Mouse (Mus musculus): Measurements from ENCODE around the gene BC030867. TPM values are rescaled to one million over a fixed set of nuclear protein-coding genes. Genes with fewer than 3 reads are reported as not detected.

The BC030867 gene
- polyA plus RNA-seq, 1 experiment from 2014 or later, result 18.7 TPM

- H3K27ac ChIP-seq (ENCODE audit: low read length), result no peak overlapping the region
- no peak overlapping the region for H3K9ac ChIP-seq (ENCODE audit: low read length)
- no peaks in the 10 kb centered on the region for H3K27me3 ChIP-seq (ENCODE audit: control insufficient read depth, insufficient read depth, low read depth, low read length)
- no peak for ATAC-seq (ENCODE audit: low read depth)
- H3K4me3 ChIP-seq (ENCODE audit: low read length), result no peak overlapping the region
- peaks cover 4% of the 10 kb centered on the region for H3K4me1 ChIP-seq (replicated peaks; ENCODE audit: control insufficient read depth, insufficient read depth, low read length)
- no peaks in the 10 kb centered on the region for H3K9me3 ChIP-seq (ENCODE audit: control insufficient read depth, low read length)
- H3K36me3 ChIP-seq (ENCODE audit: control insufficient read depth, insufficient read depth, low read length), result peaks cover 22% of the 10 kb centered on the region
- H3K4me2 ChIP-seq (ENCODE audit: low read depth, low read length), result no peak overlapping the region
- 25% methylated on average over 2 of the region's 2 CpGs for WGBS
Measured at GRCm38 (mm10) chr11:102304141-102304540, 55.5 kb downstream of the BC030867 start.

DNA sequence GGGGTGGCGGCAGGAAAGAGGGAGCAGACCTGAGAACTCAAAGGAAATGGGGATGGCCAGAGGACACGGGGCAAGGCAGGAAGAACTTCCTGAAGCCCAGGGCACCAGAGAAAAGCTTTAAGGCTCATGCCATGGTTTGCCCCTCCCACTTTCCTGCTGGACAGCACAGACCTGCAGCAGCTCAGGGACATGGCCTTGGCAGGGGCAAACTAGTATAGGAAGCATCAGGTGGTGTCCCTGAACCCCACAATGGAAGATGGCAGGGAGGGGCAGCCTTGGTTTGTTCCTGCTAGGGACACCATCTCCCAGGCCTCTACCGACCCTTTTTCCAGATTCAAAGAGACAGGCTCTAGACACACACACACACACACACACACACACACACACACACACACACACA lies 56.7 kb downstream of the BC030867 start:
- Histone ChIP-seq H3K4me1 (replicated peaks; ENCODE audit: control insufficient read depth, insufficient read depth, low read length) (peaks cover 15% of the 10 kb centered on the region), H3K27me3 (ENCODE audit: control insufficient read depth, insufficient read depth, low read depth, low read length) (no peaks in the 10 kb centered on the region), H3K36me3 (ENCODE audit: control insufficient read depth, insufficient read depth, low read length) (peaks cover 27% of the 10 kb centered on the region), H3K9me3 (ENCODE audit: control insufficient read depth, low read length) (no peaks in the 10 kb centered on the region), H3K4me3 (ENCODE audit: low read length) (no peak overlapping the region), H3K27ac (ENCODE audit: low read length) (no peak overlapping the region), H3K9ac (ENCODE audit: low read length) (no peak overlapping the region), H3K4me2 (ENCODE audit: low read depth, low read length) (no peak overlapping the region)
- ATAC-seq (ENCODE audit: low read depth), result no peak
- WGBS, result 40% methylated on average over 3 of the region's 3 CpGs

- H3K4me1 ChIP-seq (replicated peaks; ENCODE audit: control insufficient read depth, insufficient read depth, low read length), result peaks cover 15% of the 10 kb centered on the region
- no peak overlapping the region for H3K27ac ChIP-seq (ENCODE audit: low read length)
- ATAC-seq (ENCODE audit: low read depth), result no peak
- no peaks in the 10 kb centered on the region for H3K9me3 ChIP-seq (ENCODE audit: control insufficient read depth, low read length)
- peaks cover 35% of the 10 kb centered on the region for H3K36me3 ChIP-seq (ENCODE audit: control insufficient read depth, insufficient read depth, low read length)
- no peak overlapping the region for H3K4me2 ChIP-seq (ENCODE audit: low read depth, low read length)
- no peaks in the 10 kb centered on the region for H3K27me3 ChIP-seq (ENCODE audit: control insufficient read depth, insufficient read depth, low read depth, low read length)
- no peak overlapping the region for H3K4me3 ChIP-seq (ENCODE audit: low read length)
- no peak overlapping the region for H3K9ac ChIP-seq (ENCODE audit: low read length)
- 83% methylated on average over 9 of the region's 9 CpGs for WGBS
Measured at GRCm38 (mm10) chr11:102308104-102308503, 59.4 kb downstream of the BC030867 start.

GRCm38 (mm10) chr11:102308979-102309378 lies 60.3 kb downstream of the BC030867 start:
- Histone ChIP-seq H3K4me2 (ENCODE audit: low read depth, low read length) (peak overlapping the region; percentile 68), H3K4me1 (replicated peaks; ENCODE audit: control insufficient read depth, insufficient read depth, low read length) (peaks cover 15% of the 10 kb centered on the region), H3K9me3 (ENCODE audit: control insufficient read depth, low read length) (no peaks in the 10 kb centered on the region), H3K27me3 (ENCODE audit: control insufficient read depth, insufficient read depth, low read depth, low read length) (no peaks in the 10 kb centered on the region), H3K4me3 (ENCODE audit: low read length) (peak overlapping the region; percentile 49), H3K9ac (ENCODE audit: low read length) (peak overlapping the region; percentile 58), H3K27ac (ENCODE audit: low read length) (peak overlapping the region; percentile 44), H3K36me3 (ENCODE audit: control insufficient read depth, insufficient read depth, low read length) (peaks cover 44% of the 10 kb centered on the region)
- peak; percentile 97 for ATAC-seq (ENCODE audit: low read depth)
- under 1% methylated on average over 27 of the region's 27 CpGs for WGBS

DNA sequence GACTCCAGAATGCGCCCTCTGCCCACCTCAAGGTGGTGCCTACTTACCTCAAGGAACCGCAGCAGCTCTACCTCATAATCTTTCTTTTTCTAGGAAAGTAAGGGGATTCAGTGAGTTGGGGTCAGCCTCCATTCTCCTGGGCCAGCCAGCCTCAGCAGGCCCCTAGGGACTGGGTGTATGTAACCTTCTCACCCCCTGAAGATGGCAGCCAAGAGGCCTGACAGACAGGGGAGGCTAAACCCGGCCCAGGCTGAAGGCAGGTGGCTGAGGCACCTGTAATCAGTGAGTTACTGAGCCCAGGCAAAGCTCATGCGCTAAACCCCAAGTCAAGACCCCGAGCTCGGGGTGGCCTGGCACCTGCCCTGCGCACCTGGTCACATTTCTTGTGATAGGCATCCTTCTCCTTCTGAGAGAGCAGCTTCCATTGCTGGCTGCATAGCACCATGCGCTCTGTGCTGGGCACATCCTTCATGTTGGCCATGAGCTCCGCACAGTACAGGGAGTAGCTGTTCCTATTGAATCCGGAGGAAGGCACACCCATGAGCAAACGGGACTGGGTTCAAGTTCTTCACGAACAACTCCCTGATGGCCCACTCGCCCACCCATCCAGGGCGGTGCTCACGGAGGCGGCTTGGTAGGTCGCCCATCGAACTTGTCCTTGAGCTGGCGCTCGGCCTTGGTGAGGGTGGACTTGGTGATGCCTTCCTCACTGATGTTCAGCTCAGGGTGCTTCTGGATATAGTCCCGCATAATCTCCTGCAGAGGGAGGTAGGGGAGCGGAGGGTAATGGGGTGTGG lies 61.3 kb downstream of the BC030867 start:
- Histone ChIP-seq H3K27ac (ENCODE audit: low read length) (no peak overlapping the region), H3K4me3 (ENCODE audit: low read length) (peak overlapping the region; percentile 49), H3K27me3 (ENCODE audit: control insufficient read depth, insufficient read depth, low read depth, low read length) (no peaks in the 10 kb centered on the region), H3K4me2 (ENCODE audit: low read depth, low read length) (peak overlapping the region; percentile 68), H3K9me3 (ENCODE audit: control insufficient read depth, low read length) (no peaks in the 10 kb centered on the region), H3K4me1 (replicated peaks; ENCODE audit: control insufficient read depth, insufficient read depth, low read length) (peaks cover 15% of the 10 kb centered on the region), H3K9ac (ENCODE audit: low read length) (no peak overlapping the region; the same call in 1 of the 2 replicates), H3K36me3 (ENCODE audit: control insufficient read depth, insufficient read depth, low read length) (peaks cover 50% of the 10 kb centered on the region)
- no peak for ATAC-seq (ENCODE audit: low read depth)
- WGBS, result 81% methylated on average over 22 of the region's 22 CpGs

DNA sequence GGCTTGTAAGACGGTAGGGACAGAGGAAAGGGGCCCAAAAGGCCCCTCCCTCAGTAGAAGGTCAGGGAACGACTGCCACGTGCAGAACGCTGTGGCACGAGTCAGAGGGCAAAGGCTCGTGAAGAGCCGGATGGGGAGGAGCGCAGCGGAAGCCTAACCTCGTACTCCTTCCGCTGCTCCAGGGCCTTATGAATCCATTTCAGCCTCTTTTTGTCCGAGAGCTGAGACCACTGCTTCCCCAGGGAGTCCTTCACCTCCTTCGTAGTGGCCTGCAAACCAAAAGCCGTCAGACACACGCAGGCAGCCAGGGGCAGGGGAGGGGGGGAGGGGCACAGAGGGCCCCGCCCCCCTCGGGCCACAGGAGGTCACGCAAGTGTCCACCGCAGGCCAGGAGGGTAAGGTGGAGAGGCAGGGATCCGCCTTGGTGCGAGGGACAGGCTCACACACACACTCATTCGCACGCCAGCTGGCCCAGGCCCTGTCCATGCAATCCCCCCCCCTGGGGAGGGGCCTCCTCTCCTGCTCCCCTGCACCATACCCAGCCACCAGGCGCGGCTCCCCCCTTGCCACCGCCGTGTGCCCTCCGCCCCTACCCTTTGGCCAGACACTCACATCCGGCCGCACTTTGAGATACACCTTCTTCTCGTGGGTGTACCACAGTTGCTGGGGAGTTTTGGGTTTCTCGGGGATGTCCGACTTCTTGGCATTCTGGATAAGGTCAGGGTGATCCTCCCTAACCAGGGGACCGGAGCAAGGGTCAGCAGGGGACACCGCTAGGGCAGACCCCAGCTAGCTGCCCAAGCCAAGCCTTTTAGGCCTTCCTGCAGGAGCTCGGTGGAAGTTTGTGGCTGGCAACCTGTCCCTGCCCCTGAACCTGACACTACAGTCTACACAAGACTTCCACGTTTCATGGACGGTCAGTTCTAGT lies 62.4 kb downstream of the BC030867 start:
- no peak overlapping the region for H3K4me3 ChIP-seq (ENCODE audit: low read length)
- peaks cover 50% of the 10 kb centered on the region for H3K36me3 ChIP-seq (ENCODE audit: control insufficient read depth, insufficient read depth, low read length)
- no peak overlapping the region for H3K4me2 ChIP-seq (ENCODE audit: low read depth, low read length)
- 38% methylated on average over 37 of the region's 38 CpGs for WGBS
- ATAC-seq (ENCODE audit: low read depth), result no peak
- H3K9me3 ChIP-seq (ENCODE audit: control insufficient read depth, low read length), result no peaks in the 10 kb centered on the region
- no peak overlapping the region for H3K27ac ChIP-seq (ENCODE audit: low read length)
- H3K27me3 ChIP-seq (ENCODE audit: control insufficient read depth, insufficient read depth, low read depth, low read length), result no peaks in the 10 kb centered on the region
- H3K9ac ChIP-seq (ENCODE audit: low read length), result no peak overlapping the region
- peaks cover 22% of the 10 kb centered on the region for H3K4me1 ChIP-seq (replicated peaks; ENCODE audit: control insufficient read depth, insufficient read depth, low read length)

GRCm38 (mm10) chr11:102311966-102312365 lies 63.3 kb downstream of the BC030867 start:
- Histone ChIP-seq H3K27ac (ENCODE audit: low read length) (no peak overlapping the region), H3K4me2 (ENCODE audit: low read depth, low read length) (no peak overlapping the region), H3K27me3 (ENCODE audit: control insufficient read depth, insufficient read depth, low read depth, low read length) (no peaks in the 10 kb centered on the region), H3K9me3 (ENCODE audit: control insufficient read depth, low read length) (no peaks in the 10 kb centered on the region), H3K4me3 (ENCODE audit: low read length) (no peak overlapping the region), H3K9ac (ENCODE audit: low read length) (no peak overlapping the region), H3K4me1 (replicated peaks; ENCODE audit: control insufficient read depth, insufficient read depth, low read length) (peaks cover 26% of the 10 kb centered on the region), H3K36me3 (ENCODE audit: control insufficient read depth, insufficient read depth, low read length) (peaks cover 40% of the 10 kb centered on the region)
- WGBS, result 86% methylated on average over 4 of the region's 4 CpGs
- no peak for ATAC-seq (ENCODE audit: low read depth)

DNA sequence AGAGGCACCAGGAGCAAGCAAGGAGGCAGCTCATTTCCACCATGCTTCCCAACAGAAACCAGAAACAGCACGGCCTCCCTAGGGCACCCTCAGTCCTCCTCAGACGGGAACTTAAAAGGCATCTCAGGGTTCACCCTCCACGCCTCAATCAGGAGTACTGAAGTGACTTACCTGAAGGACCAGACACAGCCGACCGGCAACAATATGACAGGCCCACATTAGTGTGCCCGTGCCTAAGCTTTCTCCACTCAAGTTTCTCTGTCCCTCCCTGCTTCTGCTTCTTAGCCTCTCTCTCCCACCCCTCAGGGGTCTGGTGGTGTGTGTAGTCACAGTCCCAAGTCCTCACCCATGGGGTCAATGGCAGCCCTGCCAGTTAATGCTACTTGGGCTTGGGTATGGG lies 63.9 kb downstream of the BC030867 start:
- Histone ChIP-seq H3K4me1 (replicated peaks; ENCODE audit: control insufficient read depth, insufficient read depth, low read length) (peaks cover 26% of the 10 kb centered on the region), H3K36me3 (ENCODE audit: control insufficient read depth, insufficient read depth, low read length) (peaks cover 35% of the 10 kb centered on the region), H3K4me3 (ENCODE audit: low read length) (no peak overlapping the region), H3K27me3 (ENCODE audit: control insufficient read depth, insufficient read depth, low read depth, low read length) (no peaks in the 10 kb centered on the region), H3K9ac (ENCODE audit: low read length) (no peak overlapping the region), H3K4me2 (ENCODE audit: low read depth, low read length) (no peak overlapping the region), H3K27ac (ENCODE audit: low read length) (no peak overlapping the region), H3K9me3 (ENCODE audit: control insufficient read depth, low read length) (no peaks in the 10 kb centered on the region)
- 78% methylated on average over 6 of the region's 6 CpGs for WGBS
- ATAC-seq (ENCODE audit: low read depth), result no peak

DNA sequence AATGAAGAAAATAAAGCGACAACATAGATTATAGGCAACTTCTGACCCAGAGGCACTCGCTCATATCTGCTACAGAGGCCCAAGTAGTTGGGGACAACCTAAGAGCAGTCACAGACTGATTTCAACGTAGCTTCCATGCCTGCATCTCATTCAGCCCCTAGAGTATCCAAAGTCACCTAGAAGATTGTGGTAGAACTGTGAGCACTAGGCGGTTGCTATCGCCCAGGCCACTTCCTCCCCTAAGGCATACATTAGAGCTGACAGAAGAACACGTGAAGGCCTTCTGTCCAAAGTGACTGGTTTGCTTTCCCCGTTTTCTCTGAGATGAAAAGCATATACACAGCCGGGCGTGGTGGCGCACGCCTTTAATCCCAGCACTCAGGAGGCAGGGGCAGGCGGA lies 65.6 kb downstream of the BC030867 start:
- Histone ChIP-seq H3K27ac (ENCODE audit: low read length) (no peak overlapping the region), H3K27me3 (ENCODE audit: control insufficient read depth, insufficient read depth, low read depth, low read length) (no peaks in the 10 kb centered on the region), H3K9ac (ENCODE audit: low read length) (no peak overlapping the region), H3K4me2 (ENCODE audit: low read depth, low read length) (no peak overlapping the region), H3K4me1 (replicated peaks; ENCODE audit: control insufficient read depth, insufficient read depth, low read length) (peaks cover 20% of the 10 kb centered on the region), H3K36me3 (ENCODE audit: control insufficient read depth, insufficient read depth, low read length) (peaks cover 28% of the 10 kb centered on the region), H3K9me3 (ENCODE audit: control insufficient read depth, low read length) (no peaks in the 10 kb centered on the region), H3K4me3 (ENCODE audit: low read length) (no peak overlapping the region)
- ATAC-seq (ENCODE audit: low read depth), result no peak
- 84% methylated on average over 12 of the region's 12 CpGs for WGBS
